Comparison of ENCODE assay signal across 8 mouse cellular contexts in the genomic region with DNA sequence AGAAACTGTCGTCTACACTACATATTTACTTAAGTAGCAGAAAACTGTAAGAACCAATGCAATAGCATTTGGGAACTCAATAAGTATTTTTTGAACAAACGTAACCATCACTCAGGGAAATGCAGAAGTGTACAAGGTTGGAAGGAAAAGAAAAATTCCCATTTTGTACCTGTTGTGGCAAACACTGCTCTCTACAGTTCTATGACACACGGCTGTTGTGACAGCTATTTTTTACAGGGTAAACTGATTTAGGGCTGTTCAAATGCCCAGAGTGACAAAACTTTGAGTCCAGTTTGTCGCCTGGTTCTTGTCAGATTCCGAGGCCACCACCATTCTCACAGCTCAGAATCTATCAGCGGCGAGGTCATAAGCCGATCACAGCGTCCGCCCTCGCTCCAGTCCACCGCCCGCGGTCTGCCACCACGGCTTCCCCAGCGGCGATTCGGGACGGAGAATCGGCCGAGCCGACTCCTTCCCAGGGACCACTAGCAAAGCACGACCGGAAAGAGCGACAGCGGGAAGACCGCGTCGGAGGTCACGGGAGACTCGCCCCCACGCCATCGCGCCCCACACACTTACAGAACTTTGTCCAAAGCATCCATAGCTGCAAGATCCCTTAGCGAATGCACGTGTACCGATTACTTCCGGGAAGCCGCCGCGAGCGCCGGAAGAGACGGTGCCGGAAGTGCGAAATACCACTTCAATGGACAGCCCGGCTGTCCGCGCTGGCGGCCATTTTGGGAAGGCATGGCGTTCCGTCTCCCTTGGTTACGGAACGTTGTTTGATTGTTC. TPM values are rescaled to one million over a fixed set of nuclear protein-coding genes. Genes with fewer than 3 reads are reported as not detected.
DNase-seq lines count a peak whose midpoint lies in the region; ATAC-seq lines count a peak whose summit lies in the region.

Gene Rpf2 (minus strand): TSS at position 663 of the 792 bp plus-strand sequence.

- peak within 1 kb of the TSS; percentile 87 for H3K4me2 ChIP-seq in hindbrain, embryonic 14.5 days (replicated peaks)

- peak within 1 kb of the TSS; percentile 59 for H3K9ac ChIP-seq in hindbrain, embryonic 14.5 days

- H3K4me1 ChIP-seq in hindbrain, embryonic 14.5 days (replicated peaks; ENCODE audit: control insufficient read depth, insufficient read depth, low read length): peaks cover 16% of the 10 kb centered on the region

- H3K27ac ChIP-seq in hindbrain, embryonic 14.5 days: peak within 1 kb of the TSS; percentile 86
- H3K27ac ChIP-seq in macrophage: peak within 1 kb of the TSS; percentile 30

- peaks cover 63% of the 10 kb centered on the region for H3K36me3 ChIP-seq in hindbrain, embryonic 14.5 days (replicated peaks; ENCODE audit: control insufficient read depth, insufficient read depth)
- H3K36me3 ChIP-seq in macrophage (ENCODE audit: inconsistent target): peaks cover 33% of the 10 kb centered on the region

- no peaks in the 10 kb centered on the region for H3K27me3 ChIP-seq in hindbrain, embryonic 14.5 days (ENCODE audit: control insufficient read depth, insufficient read depth, low read length)

- peaks cover 45% of the 10 kb centered on the region for H3K79me2 ChIP-seq in macrophage (ENCODE audit: inconsistent target)

- no peaks in the 10 kb centered on the region for H3K9me3 ChIP-seq in hindbrain, embryonic 14.5 days (ENCODE audit: control insufficient read depth, low read length)

- under 1% methylated on average over 54 of the region's 54 CpGs for WGBS in hindbrain, embryonic 14.5 days
- under 1% methylated on average over 52 of the region's 54 CpGs for WGBS in macrophage (ENCODE audit: missing documents)

- peak; percentile 93 for ATAC-seq in hindbrain, embryonic 14.5 days (ENCODE audit: low FRiP score)

- DNase-seq in T-cell, adult 2 months (ENCODE audit: low spot score): peak; percentile 85
- DNase-seq in cerebellum, postnatal 14 days: peak; percentile 85
- DNase-seq in frontal cortex, postnatal 25 days (ENCODE audit: low spot score in 2 of 2): peak; percentile 62 to 64
- DNase-seq in hindbrain, embryonic 14.5 days (ENCODE audit: low spot score): peak; percentile 92
- peak; percentile 81 to 86 for DNase-seq in left cerebral cortex, adult 18-20 months (ENCODE audit: low spot score in 2 of 2)
- DNase-seq in right cerebral cortex, adult 18-20 months: peak; percentile 88
- peak; percentile 74 for DNase-seq in urinary bladder, postnatal 25 days (ENCODE audit: low spot score)

- peak within 1 kb of the TSS; percentile 69 for H3K4me3 ChIP-seq in hindbrain, embryonic 14.5 days (replicated peaks; ENCODE audit: low read length)
- H3K4me3 ChIP-seq in macrophage (ENCODE audit: inconsistent target): peak within 1 kb of the TSS; percentile 53

RNA-seq across cellular contexts. Expression of gene Rpf2, which starts in this region (rescaled TPM):
- 70.8 and 74.7 TPM in 2 replicates for polyA plus RNA-seq in hindbrain, embryonic 14.5 days (2014; fragmentation: Nextera tagmentation; extraction: Ambion mirVana)
- total RNA-seq in left cerebral cortex, adult 18-20 months (2021): 10 to 100 TPM; 18.2 to 18.4 TPM
- total RNA-seq in macrophage (2018; cell fraction: chromatin; rRNA removed): 10 to 100 TPM in 7 of 26 experiments, 1 to 10 TPM in 19; 2.2 to 14.4 (median 7.6) TPM
- 10 to 100 TPM in 25 of 26 experiments, 1 to 10 TPM in 1; 8.5 to 30.6 (median 23.3) TPM for total RNA-seq in macrophage (2018; cell fraction: cytosol; rRNA removed)
- 10 to 100 TPM in 8 of 26 experiments, 1 to 10 TPM in 18; 2.6 to 19.8 (median 7.4) TPM for total RNA-seq in macrophage (2018; cell fraction: nucleus; rRNA removed)
- polyA plus RNA-seq in macrophage (2018): 15.7 to 56.1 TPM (median 40.4 TPM) in 3 replicates

Comparison
In these comparisons a context has a peak if more than half of its experiments do, and no peak if none do; other contexts are left out.
1. Peak in every context shown above with its lines: DNase-seq, ATAC-seq, H3K4me3 ChIP-seq and H3K27ac ChIP-seq.